ENCODE assay signal across 21 mouse cellular contexts in the genomic region with DNA sequence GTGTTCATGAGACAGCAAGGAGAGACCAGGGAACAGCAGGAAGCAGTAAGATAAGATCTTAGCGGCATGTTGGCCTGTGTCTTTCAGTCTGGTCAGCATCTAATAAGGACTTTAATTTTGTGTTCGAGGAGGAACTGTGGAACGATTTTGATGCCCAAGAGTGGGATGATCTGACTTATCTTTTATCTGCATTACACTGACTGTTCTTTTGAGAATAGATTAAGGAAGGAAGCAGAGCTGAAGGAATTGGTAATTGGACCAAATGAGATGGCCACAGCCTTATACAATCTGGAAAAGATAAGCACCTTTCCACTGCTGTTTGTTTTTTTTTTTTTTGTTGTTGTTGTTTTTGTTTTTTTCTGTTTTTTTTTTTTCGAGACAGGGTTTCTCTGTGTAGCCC. TPM values are rescaled to one million over a fixed set of nuclear protein-coding genes. Genes with fewer than 3 reads are reported as not detected.
DNase-seq lines count a peak whose midpoint lies in the region; ATAC-seq and TF ChIP-seq lines count a peak whose summit lies in the region.
"Had no signal": no experiment of that assay in that cellular context is flagged by ENCODE, and none has a peak within 500 bp of the region (broad histone marks: within the 10 kb centered on the region; RNA-seq: fewer than 3 reads in every experiment).

No protein-coding gene starts in this region.

- H3K4me1 ChIP-seq in G1E (ENCODE audit: insufficient read depth, low read depth, low read length): peaks cover 29% of the 10 kb centered on the region
- H3K4me1 ChIP-seq in liver, embryonic 12.5 days: peaks cover 78% of the 10 kb centered on the region
- H3K4me1 ChIP-seq in liver, embryonic 16.5 days (ENCODE audit: control insufficient read depth, low read depth, low read length): peaks cover 38% of the 10 kb centered on the region
- H3K4me1 ChIP-seq in intestine, embryonic 15.5 days (replicated peaks): peaks cover 4% of the 10 kb centered on the region; the same call in 1 of the 2 replicates
- H3K4me1 ChIP-seq: embryonic facial prominence, embryonic 12.5 days; forebrain, embryonic 15.5 days had no signal

- ATAC-seq in G1E (ENCODE audit: extremely low read depth, insufficient number of reproducible peaks, low FRiP score, poor library complexity, severe bottlenecking): peak; percentile 76
- ATAC-seq in liver, embryonic 12.5 days: peak; percentile 30; the same call in 1 of the 2 replicates
- ATAC-seq in liver, embryonic 16.5 days (ENCODE audit: low read depth): no peak
- no peak for ATAC-seq in intestine, embryonic 15.5 days
- ATAC-seq: CD4-positive, CD25-positive, alpha-beta regulatory T cell, adult 4 months; forebrain, embryonic 15.5 days had no signal

- H3K9ac ChIP-seq in liver, embryonic 12.5 days: 0 out of 2 replicates have a peak overlapping the region, but pooled peaks have one; percentile 3
- no peak overlapping the region for H3K9ac ChIP-seq in liver, embryonic 16.5 days (ENCODE audit: low read depth, low read length)
- no peak overlapping the region for H3K9ac ChIP-seq in intestine, embryonic 15.5 days
- H3K9ac ChIP-seq: embryonic facial prominence, embryonic 12.5 days; forebrain, embryonic 15.5 days; hindbrain, embryonic 14.5 days had no signal

- no peak overlapping the region; the same call in 1 of the 2 replicates for H3K4me3 ChIP-seq in G1E (ENCODE audit: low read depth, low read length)
- H3K4me3 ChIP-seq in liver, embryonic 12.5 days: no peak overlapping the region
- no peak overlapping the region for H3K4me3 ChIP-seq in liver, embryonic 16.5 days (ENCODE audit: low read depth, low read length)
- H3K4me3 ChIP-seq in intestine, embryonic 15.5 days (replicated peaks): no peak overlapping the region
- H3K4me3 ChIP-seq: embryonic facial prominence, embryonic 12.5 days; forebrain, embryonic 15.5 days; heart, embryonic 10.5 days; hindbrain, embryonic 10.5 days had no signal

- TF ChIP-seq CTCF in G1E (IDR thresholded peaks at IDR 0.05; ENCODE audit: low read depth, low read length): no peak

- peaks cover under 1% of the 10 kb centered on the region; the same call in 1 of the 2 replicates for H3K27me3 ChIP-seq in G1E (ENCODE audit: insufficient read depth, low read length)
- no peaks in the 10 kb centered on the region for H3K27me3 ChIP-seq in liver, embryonic 12.5 days (replicated peaks)
- H3K27me3 ChIP-seq in liver, embryonic 16.5 days (ENCODE audit: control insufficient read depth, insufficient read depth, low read depth, low read length): no peaks in the 10 kb centered on the region
- H3K27me3 ChIP-seq in intestine, embryonic 15.5 days (replicated peaks): no peaks in the 10 kb centered on the region
- H3K27me3 ChIP-seq: embryonic facial prominence, embryonic 12.5 days; forebrain, embryonic 15.5 days had no signal

- 29% methylated on average over 4 of the region's 4 CpGs for WGBS in liver, embryonic 12.5 days (ENCODE audit: insufficient replicate concordance)
- 33% methylated on average over 4 of the region's 4 CpGs for WGBS in liver, embryonic 16.5 days (ENCODE audit: insufficient replicate concordance)
- 74% methylated on average over 4 of the region's 4 CpGs for WGBS in intestine, embryonic 15.5 days

- peak overlapping the region; percentile 9 for H3K4me2 ChIP-seq in liver, embryonic 12.5 days
- H3K4me2 ChIP-seq in liver, embryonic 16.5 days (ENCODE audit: low read depth, low read length): no peak overlapping the region
- no peak overlapping the region for H3K4me2 ChIP-seq in intestine, embryonic 15.5 days (replicated peaks)
- H3K4me2 ChIP-seq: embryonic facial prominence, embryonic 12.5 days; forebrain, embryonic 15.5 days; hindbrain, embryonic 14.5 days had no signal

- no peaks in the 10 kb centered on the region for H3K9me3 ChIP-seq in G1E (replicated peaks)
- no peaks in the 10 kb centered on the region for H3K9me3 ChIP-seq in liver, embryonic 12.5 days (replicated peaks)
- no peaks in the 10 kb centered on the region for H3K9me3 ChIP-seq in liver, embryonic 16.5 days (replicated peaks; ENCODE audit: control insufficient read depth, low read length)
- H3K9me3 ChIP-seq in intestine, embryonic 15.5 days: no peaks in the 10 kb centered on the region
- H3K9me3 ChIP-seq: embryonic facial prominence, embryonic 12.5 days; forebrain, embryonic 15.5 days; heart, embryonic 10.5 days; hindbrain, embryonic 10.5 days had no signal

- DNase-seq in 416B (ENCODE audit: low read depth) (peak; percentile 65), G1E (ENCODE audit: low spot score) (no peak)
- DNase-seq in right cerebral cortex, adult 18-20 months: no peak
- no peak for DNase-seq in Muller cell, postnatal 12 days (ENCODE audit: inconsistent ontology term)
- no peak for DNase-seq in cerebellum, adult 9-11 months
- DNase-seq: adrenal gland, adult 8-10 months; adrenal gland, postnatal 36 days; B cell, adult 2 months; cerebellum, adult 2 months; cerebellum, postnatal 14 days; gastrocnemius, postnatal 14 days; heart, postnatal 10 days had no signal

- H3K27ac ChIP-seq in liver, embryonic 12.5 days: peak overlapping the region; percentile 66
- H3K27ac ChIP-seq in liver, embryonic 16.5 days (ENCODE audit: low read length): peak overlapping the region; percentile 8; the same call in 1 of the 2 replicates
- no peak overlapping the region for H3K27ac ChIP-seq in intestine, embryonic 15.5 days
- H3K27ac ChIP-seq: embryonic facial prominence, embryonic 12.5 days; forebrain, embryonic 15.5 days; heart, embryonic 10.5 days; hindbrain, embryonic 10.5 days; hindbrain, embryonic 14.5 days had no signal

- H3K36me3 ChIP-seq in G1E (replicated peaks): peaks cover 2% of the 10 kb centered on the region
- peaks cover 8% of the 10 kb centered on the region for H3K36me3 ChIP-seq in liver, embryonic 12.5 days
- H3K36me3 ChIP-seq in liver, embryonic 16.5 days (ENCODE audit: control insufficient read depth, insufficient read depth): peaks cover 3% of the 10 kb centered on the region; the same call in 1 of the 2 replicates
- H3K36me3 ChIP-seq in intestine, embryonic 15.5 days: no peaks in the 10 kb centered on the region
- H3K36me3 ChIP-seq: embryonic facial prominence, embryonic 12.5 days; forebrain, embryonic 15.5 days; hindbrain, embryonic 10.5 days had no signal

RNA-seq across cellular contexts. Expression of a gene that starts 19.4 kb away (rescaled TPM):
- total RNA-seq in G1E (2014; fragmentation: Nextera tagmentation) (82.6 and 83.6 TPM in 2 replicates), G1E (2017) (101 and 110 TPM in 2 replicates)
- 8.8 and 9.5 TPM in 2 replicates for polyA plus RNA-seq in G1E (2012)
- 22.4 and 23.5 TPM in 2 replicates for polyA plus RNA-seq in liver, embryonic 12.5 days (2016; fragmentation: Nextera tagmentation; extraction: Ambion mirVana)
- polyA plus RNA-seq in liver, embryonic 16.5 days (2015; fragmentation: Nextera tagmentation; extraction: Ambion mirVana): 13.0 and 13.1 TPM in 2 replicates
- polyA plus RNA-seq in intestine, embryonic 15.5 days (2015; fragmentation: Nextera tagmentation; extraction: Ambion mirVana): 30.9 and 33.8 TPM in 2 replicates

RNA-seq across cellular contexts. Expression of a gene that starts 19.8 kb away (rescaled TPM):
- total RNA-seq in G1E (2014; fragmentation: Nextera tagmentation) (77.0 and 79.0 TPM in 2 replicates), G1E (2017) (127 and 141 TPM in 2 replicates)
- polyA plus RNA-seq in G1E (2012): 4.7 and 6.3 TPM in 2 replicates
- polyA plus RNA-seq in liver, embryonic 12.5 days (2016; fragmentation: Nextera tagmentation; extraction: Ambion mirVana): 18.9 and 21.2 TPM in 2 replicates
- 7.8 and 8.8 TPM in 2 replicates for polyA plus RNA-seq in liver, embryonic 16.5 days (2015; fragmentation: Nextera tagmentation; extraction: Ambion mirVana)
- 26.1 and 27.0 TPM in 2 replicates for polyA plus RNA-seq in intestine, embryonic 15.5 days (2015; fragmentation: Nextera tagmentation; extraction: Ambion mirVana)

RNA-seq across cellular contexts. Expression of a gene that starts 49.1 kb away (rescaled TPM):
- total RNA-seq in G1E (2014; fragmentation: Nextera tagmentation) (0.68 and 1.2 TPM in 2 replicates), G1E (2017) (5.3 and 6.0 TPM in 2 replicates)
- polyA plus RNA-seq in G1E (2012): 1.1 and 1.5 TPM in 2 replicates
- polyA plus RNA-seq in liver, embryonic 12.5 days (2016; fragmentation: Nextera tagmentation; extraction: Ambion mirVana): 3.9 TPM in 2 replicates
- polyA plus RNA-seq in liver, embryonic 16.5 days (2015; fragmentation: Nextera tagmentation; extraction: Ambion mirVana): 2.5 and 2.9 TPM in 2 replicates
- polyA plus RNA-seq in intestine, embryonic 15.5 days (2015; fragmentation: Nextera tagmentation; extraction: Ambion mirVana): 2.6 and 2.9 TPM in 2 replicates
- polyA plus RNA-seq: CD4-positive, CD25-positive, alpha-beta regulatory T cell, adult 4 months had no signal

Comparison
In these comparisons a context has a peak if more than half of its experiments do, and no peak if none do; other contexts are left out.
1. ATAC-seq: peak in G1E (single experiment) and liver, embryonic 12.5 days (single experiment); none in liver, embryonic 16.5 days (single experiment) and intestine, embryonic 15.5 days (single experiment).